ENCODE assay signal across 18 mouse cellular contexts in genomic region chr1:172428614-172429013, GRCm38 (mm10).
"Had no signal": no experiment of that assay in that cellular context is flagged by ENCODE, and none has a peak within 500 bp of the region (broad histone marks: within the 10 kb centered on the region; RNA-seq: fewer than 3 reads in every experiment).

No protein-coding gene starts in this region.

- H3K9me3 ChIP-seq: limb, embryonic 12.5 days; liver, embryonic 13.5 days; lung, embryonic 15.5 days; megakaryocyte, embryonic 14.5 days; midbrain, embryonic 12.5 days had no signal

- DNase-seq: kidney, adult 9 months; kidney, postnatal 14 days; layer of hippocampus, adult 9-11 months; layer of hippocampus, postnatal 36 days; liver; liver, embryonic 13.5 days; liver, postnatal 0 days; lung, postnatal 14 days; right cerebral cortex, adult 18-20 months; right cerebral cortex, postnatal 25 days; thymus, adult 2 months; thymus, postnatal 25 days had no signal

- H3K4me2 ChIP-seq: limb, embryonic 12.5 days; liver, embryonic 13.5 days; lung, embryonic 15.5 days; midbrain, embryonic 12.5 days had no signal

- H3K36me3 ChIP-seq: limb, embryonic 12.5 days; liver, embryonic 13.5 days; lung, embryonic 15.5 days; midbrain, embryonic 12.5 days had no signal

- H3K9ac ChIP-seq: limb, embryonic 12.5 days; liver, embryonic 13.5 days; liver, postnatal 0 days; lung, embryonic 15.5 days; midbrain, embryonic 12.5 days had no signal

- ATAC-seq: inflammation-experienced regulatory T-cells, adult 6 months; liver, postnatal 0 days had no signal

- H3K27me3 ChIP-seq: limb, embryonic 12.5 days; liver, embryonic 13.5 days; lung, embryonic 15.5 days; midbrain, embryonic 12.5 days had no signal

- H3K4me1 ChIP-seq: limb, embryonic 12.5 days; midbrain, embryonic 12.5 days had no signal

- H3K27ac ChIP-seq: limb, embryonic 12.5 days; liver, embryonic 13.5 days; lung, embryonic 15.5 days; macrophage; midbrain, embryonic 12.5 days had no signal

- H3K4me3 ChIP-seq: limb, embryonic 12.5 days; liver, embryonic 13.5 days; lung, embryonic 15.5 days; megakaryocyte, embryonic 14.5 days; midbrain, embryonic 12.5 days had no signal
